Mouse (Mus musculus): ENCODE measurements at regions not wholly inside any gene's neighbourhood (a gene's known extent, or its start where the extent isn't known, plus 50 kb on each side); places are given as distances from the start of the nearest gene placed in this dataset.

DNA sequence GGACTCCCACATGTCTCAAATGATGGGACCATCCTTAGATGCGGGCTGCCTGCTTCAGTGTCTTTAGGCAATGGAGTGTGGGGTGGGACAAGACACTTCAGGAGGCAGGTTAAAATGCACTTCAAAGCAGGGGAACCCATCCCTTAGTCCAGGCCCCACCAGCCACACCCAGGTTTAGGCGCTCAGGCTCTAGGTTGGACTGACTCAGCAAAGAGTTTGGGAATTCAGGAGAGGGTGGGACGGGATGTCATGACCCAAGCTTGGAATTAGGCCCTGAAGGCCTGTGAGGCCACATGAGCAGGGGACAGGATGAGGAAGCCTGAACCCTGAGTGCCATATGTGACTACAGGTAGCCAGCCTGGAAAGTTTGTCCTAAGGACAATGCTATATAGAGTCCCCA, 85.6 kb upstream of the Nkx1-1 start:
- no peak for TF ChIP-seq CTCF (IDR thresholded peaks at IDR 0.05; ENCODE audit: extremely low read depth, insufficient read depth, low read length)
- TF ChIP-seq POLR2A (IDR thresholded peaks at IDR 0.05; ENCODE audit: extremely low read depth, insufficient read depth, low read length): no peak
